Mouse (Mus musculus): ENCODE measurements at regions not wholly inside any gene's neighbourhood (a gene's known extent, or its start where the extent isn't known, plus 50 kb on each side); places are given as distances from the start of the nearest gene placed in this dataset.

- no peak for TF ChIP-seq CTCF (IDR thresholded peaks at IDR 0.05; ENCODE audit: borderline replicate concordance, extremely low read depth, insufficient read depth, insufficient read length)
- no peak for TF ChIP-seq POLR2A (IDR thresholded peaks at IDR 0.05; ENCODE audit: borderline replicate concordance, extremely low read depth, insufficient read depth, insufficient read length, poor library complexity, severe bottlenecking)
Observed at GRCm38 (mm10) chr1:98190741-98191140, 95.3 kb upstream of the Pam start.
